Mouse (Mus musculus) myocyte (in vitro differentiated cells): ENCODE measurements around the gene Gm2022.
"Not testable (repeated sequence)": the region's sequence is repeated elsewhere in the genome, so short reads cannot be mapped to it uniquely, and the experiment has no call there.

Experiments
- E2F4 ChIP-seq: IDR thresholded peaks from one replicate; pipeline ENCODE4 v1.6.1; 2011; ENCODE audit warnings: mild to moderate bottlenecking, control low read depth, moderate library complexity; ENCODE audit not compliant: insufficient read depth
- MYOG ChIP-seq, 3 experiments: IDR thresholded peaks; one replicate each; pipeline ENCODE4 v1.6.1; 2011; ENCODE audit warnings: control low read depth in 2 of 3, low read depth in 2 of 3, mild to moderate bottlenecking in 2 of 3; ENCODE audit not compliant: insufficient read length in 2 of 3, control insufficient read depth in 1 of 3, insufficient read depth in 1 of 3
- POLR2A ChIP-seq: IDR thresholded peaks from one replicate; pipeline ENCODE4 v1.6.1; 2011; ENCODE audit warnings: low read depth, mild to moderate bottlenecking, control low read depth, moderate library complexity; ENCODE audit not compliant: insufficient read length
- TCF12 ChIP-seq: IDR thresholded peaks from one replicate; pipeline ENCODE4 v1.6.1; 2011; ENCODE audit warnings: mild to moderate bottlenecking, control low read depth; ENCODE audit not compliant: poor library complexity, insufficient read depth, severe bottlenecking
- USF1 ChIP-seq: IDR thresholded peaks from one replicate; pipeline ENCODE4 v1.6.1; 2011; ENCODE audit warnings: low read depth, mild to moderate bottlenecking, control low read depth, moderate library complexity

GRCm38 (mm10) chr12:87919721-87920120, 24.6 kb downstream of the Gm2022 start, which contains the start of gene Gm2035:
- not testable (repeated sequence) for TF ChIP-seq E2F4; POLR2A; MYOG (IDR thresholded peaks at IDR 0.05; ENCODE audit: control insufficient read depth in 1 of 3, insufficient read depth in 1 of 3, insufficient read length in 2 of 3, low read depth in 2 of 3); TCF12; USF1
